9 mouse cellular contexts compared by ENCODE assay signal in genomic region chr5:31199893-31200292, GRCm38 (mm10). TPM values are rescaled to one million over a fixed set of nuclear protein-coding genes. Genes with fewer than 3 reads are reported as not detected.
DNase-seq lines count a peak whose midpoint lies in the region; ATAC-seq and TF ChIP-seq lines count a peak whose summit lies in the region.
"Had no signal": no experiment of that assay in that cellular context is flagged by ENCODE, and none has a peak within 500 bp of the region (broad histone marks: within the 10 kb centered on the region; RNA-seq: fewer than 3 reads in every experiment).

No protein-coding gene starts in this region.

- peaks cover 84% of the 10 kb centered on the region for H3K36me3 ChIP-seq in heart, embryonic 13.5 days
- H3K36me3 ChIP-seq in testis, adult 2 months (ENCODE audit: control insufficient read depth, insufficient read depth, low read length) = no peaks in the 10 kb centered on the region; the same call in none of the 2 replicates
- H3K36me3 ChIP-seq in hindbrain, embryonic 14.5 days (replicated peaks; ENCODE audit: control insufficient read depth, insufficient read depth) = peaks cover 78% of the 10 kb centered on the region
- H3K36me3 ChIP-seq in small intestine, adult 2 months (ENCODE audit: control insufficient read depth, insufficient read depth, low read length) = peaks cover 66% of the 10 kb centered on the region

- 0 out of 2 replicates have a peak, but pooled peaks have one; percentile 10 for TF ChIP-seq CTCF in testis, adult 2 months (IDR thresholded peaks at IDR 0.05; ENCODE audit: control insufficient read depth, insufficient read depth, insufficient replicate concordance, low read depth, low read length)
- TF ChIP-seq CTCF in small intestine, adult 2 months (IDR thresholded peaks at IDR 0.05; ENCODE audit: extremely low read depth, insufficient read length, insufficient replicate concordance, low read depth, low read length) = 0 out of 2 replicates have a peak, but pooled peaks have one; percentile 3

- no peaks in the 10 kb centered on the region for H3K27me3 ChIP-seq in heart, embryonic 13.5 days (replicated peaks)
- H3K27me3 ChIP-seq in testis, adult 2 months (ENCODE audit: control insufficient read depth, insufficient read depth, low read length) = no peaks in the 10 kb centered on the region
- no peaks in the 10 kb centered on the region for H3K27me3 ChIP-seq in hindbrain, embryonic 14.5 days (ENCODE audit: control insufficient read depth, insufficient read depth, low read length)
- no peaks in the 10 kb centered on the region for H3K27me3 ChIP-seq in small intestine, adult 2 months (ENCODE audit: control insufficient read depth, insufficient read depth, low read length)

- TF ChIP-seq POLR2A in testis, adult 2 months (IDR thresholded peaks at IDR 0.05; ENCODE audit: control insufficient read depth, low read depth, low read length) = 0 out of 2 replicates have a peak, but pooled peaks have one; percentile 27
- TF ChIP-seq POLR2A in small intestine, adult 2 months (IDR thresholded peaks at IDR 0.05; ENCODE audit: low read depth, low read length) = no peak

- DNase-seq in heart, adult 8-10 months (ENCODE audit: low spot score) = no peak
- DNase-seq in testis, postnatal 14 days (ENCODE audit: low spot score) = no peak
- DNase-seq in hindbrain, embryonic 14.5 days (ENCODE audit: low spot score) = no peak
- no peak for DNase-seq in urinary bladder, postnatal 36 days (ENCODE audit: low spot score in 2 of 2)
- no peak for DNase-seq in yolk sac, embryonic 10.5 days (ENCODE audit: low spot score)

- no peak overlapping the region for H3K4me2 ChIP-seq in heart, embryonic 13.5 days
- H3K4me2 ChIP-seq in hindbrain, embryonic 14.5 days (replicated peaks) = peak overlapping the region; percentile 94; the same call in 1 of the 2 replicates

- H3K9ac ChIP-seq in heart, embryonic 13.5 days = no peak overlapping the region
- H3K9ac ChIP-seq in hindbrain, embryonic 14.5 days = no peak overlapping the region

- peaks cover 4% of the 10 kb centered on the region for H3K9me3 ChIP-seq in heart, embryonic 13.5 days
- H3K9me3 ChIP-seq in hindbrain, embryonic 14.5 days (ENCODE audit: control insufficient read depth, low read length) = peaks cover 6% of the 10 kb centered on the region; the same call in 1 of the 2 replicates

- no peak for ATAC-seq in heart, embryonic 13.5 days (ENCODE audit: extremely low read depth, insufficient number of reproducible peaks, low FRiP score, low TSS enrichment)
- ATAC-seq in hindbrain, embryonic 14.5 days (ENCODE audit: low FRiP score) = no peak

- H3K27ac ChIP-seq in heart, embryonic 13.5 days (replicated peaks) = no peak overlapping the region
- H3K27ac ChIP-seq in testis, adult 2 months (ENCODE audit: control insufficient read depth, insufficient read depth, low read depth, low read length) = no peak overlapping the region
- no peak overlapping the region for H3K27ac ChIP-seq in hindbrain, embryonic 14.5 days
- no peak overlapping the region for H3K27ac ChIP-seq in small intestine, adult 2 months (ENCODE audit: insufficient read depth, low read depth, low read length)

- H3K4me1 ChIP-seq in heart, embryonic 13.5 days = peaks cover 24% of the 10 kb centered on the region
- H3K4me1 ChIP-seq in testis, adult 2 months (ENCODE audit: control insufficient read depth, insufficient read depth, low read length) = peaks cover 6% of the 10 kb centered on the region
- peaks cover 17% of the 10 kb centered on the region; the same call in 1 of the 2 replicates for H3K4me1 ChIP-seq in hindbrain, embryonic 14.5 days (replicated peaks; ENCODE audit: control insufficient read depth, insufficient read depth, low read length)
- peaks cover 8% of the 10 kb centered on the region for H3K4me1 ChIP-seq in small intestine, adult 2 months (ENCODE audit: control insufficient read depth, insufficient read depth, insufficient read length, low read length)

- 0 out of 2 replicates have a peak overlapping the region, but pooled peaks have one; percentile 77 for H3K4me3 ChIP-seq in heart, embryonic 13.5 days
- H3K4me3 ChIP-seq in testis, adult 2 months (ENCODE audit: control insufficient read depth, low read depth, low read length) = no peak overlapping the region
- H3K4me3 ChIP-seq in hindbrain, embryonic 14.5 days (replicated peaks; ENCODE audit: low read length) = peak overlapping the region; percentile 14
- no peak overlapping the region for H3K4me3 ChIP-seq in small intestine, adult 2 months (ENCODE audit: low read depth, low read length)

- 85% methylated on average over 9 of the region's 9 CpGs for WGBS in heart, embryonic 13.5 days
- 86% methylated on average over 9 of the region's 9 CpGs for WGBS in hindbrain, embryonic 14.5 days
- WGBS in small intestine, adult 2 months = 72% methylated on average over 9 of the region's 9 CpGs

RNA-seq across cellular contexts. Expression of gene Zfp513, which starts 2.2 kb away (rescaled TPM):
- polyA plus RNA-seq in heart, embryonic 13.5 days (2015; fragmentation: Nextera tagmentation; extraction: Ambion mirVana) = 7.3 and 7.5 TPM in 2 replicates
- total RNA-seq in heart, adult 8-10 months (2022) = 10 to 100 TPM in 1 of 4 experiments, 1 to 10 TPM in 3; 7.1 to 11.2 (median 8.1) TPM
- polyA plus RNA-seq in testis, adult 2 months (2012; rRNA removed) = 53.2 and 60.0 TPM in 2 replicates
- polyA plus RNA-seq in hindbrain, embryonic 14.5 days (2014; fragmentation: Nextera tagmentation; extraction: Ambion mirVana) = 7.0 and 9.4 TPM in 2 replicates
- 29.0 and 65.0 TPM in 2 replicates for polyA plus RNA-seq in small intestine, adult 2 months (2012; rRNA removed)

RNA-seq across cellular contexts. Expression of gene Eif2b4, which starts 6.7 kb away (rescaled TPM):
- polyA plus RNA-seq in heart, embryonic 13.5 days (2015; fragmentation: Nextera tagmentation; extraction: Ambion mirVana) = 52.3 and 55.9 TPM in 2 replicates
- total RNA-seq in heart, adult 8-10 months (2022) = 10 to 100 TPM; 40.2 to 53.8 (median 44.7) TPM
- 107 and 116 TPM in 2 replicates for polyA plus RNA-seq in testis, adult 2 months (2012; rRNA removed)
- 77.3 and 78.6 TPM in 2 replicates for polyA plus RNA-seq in hindbrain, embryonic 14.5 days (2014; fragmentation: Nextera tagmentation; extraction: Ambion mirVana)
- 30.6 and 43.2 TPM in 2 replicates for polyA plus RNA-seq in small intestine, adult 2 months (2012; rRNA removed)

RNA-seq across cellular contexts. Expression of gene Snx17, which starts 6.9 kb away (rescaled TPM):
- 112 and 116 TPM in 2 replicates for polyA plus RNA-seq in heart, embryonic 13.5 days (2015; fragmentation: Nextera tagmentation; extraction: Ambion mirVana)
- total RNA-seq in heart, adult 8-10 months (2022) = 10 to 100 TPM; 62.1 to 65.5 (median 62.7) TPM
- polyA plus RNA-seq in testis, adult 2 months (2012; rRNA removed) = 22.2 and 24.8 TPM in 2 replicates
- 107 and 108 TPM in 2 replicates for polyA plus RNA-seq in hindbrain, embryonic 14.5 days (2014; fragmentation: Nextera tagmentation; extraction: Ambion mirVana)
- 37.8 and 56.9 TPM in 2 replicates for polyA plus RNA-seq in small intestine, adult 2 months (2012; rRNA removed)

RNA-seq across cellular contexts. Expression of gene Gtf3c2, which starts 19.9 kb away (rescaled TPM):
- polyA plus RNA-seq in heart, embryonic 13.5 days (2015; fragmentation: Nextera tagmentation; extraction: Ambion mirVana) = 45.3 and 47.8 TPM in 2 replicates
- 10 to 100 TPM; 23.6 to 33.3 (median 26.4) TPM for total RNA-seq in heart, adult 8-10 months (2022)
- 47.2 and 49.0 TPM in 2 replicates for polyA plus RNA-seq in testis, adult 2 months (2012; rRNA removed)
- polyA plus RNA-seq in hindbrain, embryonic 14.5 days (2014; fragmentation: Nextera tagmentation; extraction: Ambion mirVana) = 49.7 and 53.0 TPM in 2 replicates
- 16.3 and 21.9 TPM in 2 replicates for polyA plus RNA-seq in small intestine, adult 2 months (2012; rRNA removed)

RNA-seq across cellular contexts. Expression of gene Gm29609, which starts 20.2 kb away (rescaled TPM):
- polyA plus RNA-seq in heart, embryonic 13.5 days (2015; fragmentation: Nextera tagmentation; extraction: Ambion mirVana) = 0.46 and 2.6 TPM in 2 replicates
- 1 to 10 TPM in 1 of 4 experiments, under 1 TPM in 3; 0.29 to 3.4 (median 0.55) TPM for total RNA-seq in heart, adult 8-10 months (2022)
- polyA plus RNA-seq in testis, adult 2 months (2012; rRNA removed) = 7.3 and 9.7 TPM in 2 replicates
- polyA plus RNA-seq in hindbrain, embryonic 14.5 days (2014; fragmentation: Nextera tagmentation; extraction: Ambion mirVana) = 0.74 and 1.7 TPM in 2 replicates
- polyA plus RNA-seq in small intestine, adult 2 months (2012; rRNA removed) = 0.98 and 4.1 TPM in 2 replicates
- total RNA-seq: hematopoietic stem cell, adult 5-6 weeks had no signal

Comparison
In these comparisons a context has a peak if more than half of its experiments do, and no peak if none do; other contexts are left out.
1. H3K4me3 ChIP-seq: peak in heart, embryonic 13.5 days (single experiment) and hindbrain, embryonic 14.5 days (single experiment); none in testis, adult 2 months (single experiment) and small intestine, adult 2 months (single experiment).